Mouse (Mus musculus) monocyte, adult 59 days (primary cell): Measurements from ENCODE around the gene Gm8180. TPM values are rescaled to one million over a fixed set of nuclear protein-coding genes. Genes with fewer than 3 reads are reported as not detected.

Experiments used
- total RNA-seq, 2 experiments: library from RNA; stranded (reverse); gene quantifications; one replicate each; pipeline ENCODE4 v1.2.4; 2023

Gm8180 gene
- not detected for total RNA-seq

DNA sequence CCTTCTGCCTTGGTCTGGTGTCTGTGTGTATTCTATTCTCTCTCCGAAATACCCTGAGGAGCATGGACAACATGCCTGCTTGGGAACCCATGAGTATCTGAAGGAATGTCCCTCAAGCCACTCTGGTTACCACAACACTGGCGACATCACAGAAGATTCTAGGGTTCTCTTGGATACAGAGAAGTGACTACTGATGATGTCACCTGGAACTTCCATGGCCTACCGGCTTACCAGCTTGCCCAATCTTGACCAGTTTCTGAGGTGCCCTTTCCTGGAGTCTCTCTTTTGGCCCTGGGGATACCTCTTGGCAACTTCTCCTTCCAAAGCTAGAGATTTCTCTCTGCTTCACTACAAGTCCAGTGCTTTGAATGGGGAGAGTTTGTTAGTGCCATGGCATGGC lies at the start of gene Gm8180:
TSS of gene Gm8180 (minus strand) at position 101 of the 400 bp plus-strand sequence.

DNA sequence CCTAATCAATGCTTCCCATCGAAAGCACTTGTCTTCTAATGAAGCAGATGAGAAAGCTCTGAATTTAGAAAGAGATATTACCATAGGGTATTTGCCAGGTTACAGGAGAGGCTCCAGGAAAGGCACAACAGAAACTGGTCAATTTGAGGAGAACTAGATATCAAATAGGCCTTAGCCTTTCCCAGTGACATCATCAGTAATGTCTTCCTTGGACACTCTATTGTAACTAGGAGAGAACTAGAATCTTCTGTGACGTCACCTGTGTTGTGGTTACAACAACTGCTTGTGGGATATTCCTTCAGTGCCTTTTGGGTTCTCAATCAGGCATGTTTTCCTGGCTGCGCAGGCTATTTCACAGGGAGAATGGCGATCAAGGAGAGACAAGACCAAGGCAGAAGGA lies 37.0 kb downstream of the Gm8180 start, which contains the start of gene Gm6526:
TSS of gene Gm6526 (plus strand) at position 301 of the 400 bp plus-strand sequence.

Other genes starting within 250 kb of the Gm8180 start
- not detected for gene Gm5799, start 241.2 kb downstream of the Gm8180 start, total RNA-seq
- gene Gm17654, start 205.6 kb downstream of the Gm8180 start, total RNA-seq: not detected
- gene Gm10375, start 176.7 kb downstream of the Gm8180 start, total RNA-seq: not detected
- gene Gm8165, start 107.5 kb downstream of the Gm8180 start, total RNA-seq: not detected
- gene Gm7324, start 86.9 kb downstream of the Gm8180 start, total RNA-seq: 1 to 10 TPM in 1 of 2 experiments, not detected in 1; 1.2 TPM
- gene Gm16506, start 57.3 kb downstream of the Gm8180 start, total RNA-seq: not detected
- gene Gm6526, start 36.9 kb downstream of the Gm8180 start, total RNA-seq: not detected
- gene Ear1, start 90.8 kb upstream of the Gm8180 start, total RNA-seq: 10 to 100 TPM; 25.4 to 27.6 TPM
- gene Ear10, start 138.8 kb upstream of the Gm8180 start, total RNA-seq: not detected
- gene Gm8113, start 140.6 kb upstream of the Gm8180 start, total RNA-seq: under 1 TPM; 0.39 to 0.76 TPM
- gene Ang5, start 172.3 kb upstream of the Gm8180 start, total RNA-seq: not detected
- not detected for gene Ang6, start 217.5 kb upstream of the Gm8180 start, total RNA-seq